Mouse (Mus musculus): ENCODE measurements around the gene Trim63. TPM values are rescaled to one million over a fixed set of nuclear protein-coding genes. Genes with fewer than 3 reads are reported as not detected.
A peak's percentile ranks its signal among the peaks of the same experiment; 100 is the strongest.

Trim63 gene
- polyA plus RNA-seq, 1 experiment from 2014 or later = 0.23 TPM

GRCm38 (mm10) chr4:134371316-134371855 lies 56.5 kb downstream of the Trim63 start:
- H3K9me3 ChIP-seq (ENCODE audit: control insufficient read depth, low read length) = no peaks in the 10 kb centered on the region
- peaks cover 12% of the 10 kb centered on the region; the same call in 1 of the 2 replicates for H3K4me1 ChIP-seq (replicated peaks; ENCODE audit: control insufficient read depth, insufficient read depth, low read length)
- DNase-seq (ENCODE audit: low spot score) (no peak), ATAC-seq (ENCODE audit: low FRiP score) (no peak)
- no peaks in the 10 kb centered on the region for H3K36me3 ChIP-seq (replicated peaks; ENCODE audit: control insufficient read depth, insufficient read depth)
- peak overlapping the region; percentile 97 for H3K4me2 ChIP-seq (replicated peaks)
- WGBS = under 1% methylated on average over 17 of the region's 17 CpGs
- H3K27me3 ChIP-seq (ENCODE audit: control insufficient read depth, insufficient read depth, low read length) = peaks cover 39% of the 10 kb centered on the region
- no peak overlapping the region for H3K27ac ChIP-seq
- peak overlapping the region; percentile 45 for H3K4me3 ChIP-seq (replicated peaks; ENCODE audit: low read length)
- peak overlapping the region; percentile 8; the same call in 1 of the 2 replicates for H3K9ac ChIP-seq

- no peaks in the 10 kb centered on the region for H3K36me3 ChIP-seq (replicated peaks; ENCODE audit: control insufficient read depth, insufficient read depth)
- DNase-seq (ENCODE audit: low spot score) (peak; percentile 77), ATAC-seq (ENCODE audit: low FRiP score) (peak; percentile 72; the same call in 1 of the 2 replicates)
- peak overlapping the region; percentile 54 for H3K9ac ChIP-seq
- H3K4me1 ChIP-seq (replicated peaks; ENCODE audit: control insufficient read depth, insufficient read depth, low read length) = peaks cover 12% of the 10 kb centered on the region; the same call in 1 of the 2 replicates
- WGBS = under 1% methylated on average over 16 of the region's 16 CpGs
- peak overlapping the region; percentile 97 for H3K4me2 ChIP-seq (replicated peaks)
- H3K27ac ChIP-seq = no peak overlapping the region
- H3K27me3 ChIP-seq (ENCODE audit: control insufficient read depth, insufficient read depth, low read length) = peaks cover 39% of the 10 kb centered on the region
- H3K4me3 ChIP-seq (replicated peaks; ENCODE audit: low read length) = peak overlapping the region; percentile 45
- H3K9me3 ChIP-seq (ENCODE audit: control insufficient read depth, low read length) = no peaks in the 10 kb centered on the region
Observed at GRCm38 (mm10) chr4:134372294-134372747, 57.4 kb downstream of the Trim63 start.

GRCm38 (mm10) chr4:134373295-134373694 lies 58.4 kb downstream of the Trim63 start:
- Histone ChIP-seq H3K36me3 (replicated peaks; ENCODE audit: control insufficient read depth, insufficient read depth) (no peaks in the 10 kb centered on the region), H3K9ac (no peak overlapping the region), H3K4me1 (replicated peaks; ENCODE audit: control insufficient read depth, insufficient read depth, low read length) (peaks cover 12% of the 10 kb centered on the region; the same call in 1 of the 2 replicates), H3K9me3 (ENCODE audit: control insufficient read depth, low read length) (no peaks in the 10 kb centered on the region), H3K27ac (no peak overlapping the region), H3K27me3 (ENCODE audit: control insufficient read depth, insufficient read depth, low read length) (peaks cover 39% of the 10 kb centered on the region), H3K4me2 (replicated peaks) (no peak overlapping the region), H3K4me3 (replicated peaks; ENCODE audit: low read length) (no peak overlapping the region)
- no peak for DNase-seq (ENCODE audit: low spot score)
- 79% methylated on average over 8 of the region's 8 CpGs for WGBS
- no peak for ATAC-seq (ENCODE audit: low FRiP score)

GRCm38 (mm10) chr4:134374306-134374705 lies 59.4 kb downstream of the Trim63 start:
- no peak overlapping the region for H3K4me2 ChIP-seq (replicated peaks)
- H3K9ac ChIP-seq = no peak overlapping the region
- no peak overlapping the region for H3K27ac ChIP-seq
- DNase-seq (ENCODE audit: low spot score) (no peak), ATAC-seq (ENCODE audit: low FRiP score) (no peak)
- H3K36me3 ChIP-seq (replicated peaks; ENCODE audit: control insufficient read depth, insufficient read depth) = no peaks in the 10 kb centered on the region
- H3K27me3 ChIP-seq (ENCODE audit: control insufficient read depth, insufficient read depth, low read length) = peaks cover 30% of the 10 kb centered on the region
- peaks cover 12% of the 10 kb centered on the region; the same call in 1 of the 2 replicates for H3K4me1 ChIP-seq (replicated peaks; ENCODE audit: control insufficient read depth, insufficient read depth, low read length)
- no peaks in the 10 kb centered on the region for H3K9me3 ChIP-seq (ENCODE audit: control insufficient read depth, low read length)
- WGBS = 64% methylated on average over 1 of the region's 1 CpGs
- H3K4me3 ChIP-seq (replicated peaks; ENCODE audit: low read length) = no peak overlapping the region

- Histone ChIP-seq H3K36me3 (replicated peaks; ENCODE audit: control insufficient read depth, insufficient read depth) (no peaks in the 10 kb centered on the region), H3K27ac (no peak overlapping the region), H3K9ac (no peak overlapping the region), H3K27me3 (ENCODE audit: control insufficient read depth, insufficient read depth, low read length) (no peaks in the 10 kb centered on the region), H3K4me3 (replicated peaks; ENCODE audit: low read length) (no peak overlapping the region), H3K4me1 (replicated peaks; ENCODE audit: control insufficient read depth, insufficient read depth, low read length) (no peaks in the 10 kb centered on the region), H3K4me2 (replicated peaks) (no peak overlapping the region), H3K9me3 (ENCODE audit: control insufficient read depth, low read length) (no peaks in the 10 kb centered on the region)
- DNase-seq (ENCODE audit: low spot score) (no peak), ATAC-seq (ENCODE audit: low FRiP score) (no peak)
- WGBS = 39% methylated on average over 10 of the region's 10 CpGs
Observed at GRCm38 (mm10) chr4:134378089-134378615, 63.2 kb downstream of the Trim63 start.

Other genes with a start within 250 kb of the Trim63 start
- 1.7 and 2.4 TPM in 2 replicates for gene Cd52, start 220.0 kb upstream of the Trim63 start, polyA plus RNA-seq (2014; fragmentation: Nextera tagmentation; extraction: Ambion mirVana)
- 17.5 and 22.2 TPM in 2 replicates for gene Ubxn11, start 212.6 kb upstream of the Trim63 start, polyA plus RNA-seq (2014; fragmentation: Nextera tagmentation; extraction: Ambion mirVana)
- gene Sh3bgrl3, start 186.3 kb upstream of the Trim63 start, polyA plus RNA-seq (2014; fragmentation: Nextera tagmentation; extraction: Ambion mirVana) = 429 and 442 TPM in 2 replicates
- gene Cep85, start 128.0 kb upstream of the Trim63 start, polyA plus RNA-seq (2014; fragmentation: Nextera tagmentation; extraction: Ambion mirVana) = 19.2 and 20.3 TPM in 2 replicates
- not detected in 2 replicates for gene Gm7534, start 112.1 kb upstream of the Trim63 start, polyA plus RNA-seq (2014; fragmentation: Nextera tagmentation; extraction: Ambion mirVana)
- gene Catsper4, start 87.7 kb upstream of the Trim63 start, polyA plus RNA-seq (2014; fragmentation: Nextera tagmentation; extraction: Ambion mirVana) = 0.13 TPM in 1 of 2 replicates, not detected in the other
- gene Cnksr1, start 76.7 kb upstream of the Trim63 start, polyA plus RNA-seq (2014; fragmentation: Nextera tagmentation; extraction: Ambion mirVana) = 0.13 and 0.31 TPM in 2 replicates
- gene E130218I03Rik, start 71.5 kb upstream of the Trim63 start, polyA plus RNA-seq (2014; fragmentation: Nextera tagmentation; extraction: Ambion mirVana) = 0.32 TPM in 1 of 2 replicates, not detected in the other
- 12.5 and 14.4 TPM in 2 replicates for gene Zfp593, start 69.5 kb upstream of the Trim63 start, polyA plus RNA-seq (2014; fragmentation: Nextera tagmentation; extraction: Ambion mirVana)
- 0.35 and 0.87 TPM in 2 replicates for gene Gm30191, start 68.2 kb upstream of the Trim63 start, polyA plus RNA-seq (2014; fragmentation: Nextera tagmentation; extraction: Ambion mirVana)
- gene Grrp1, start 61.0 kb upstream of the Trim63 start, polyA plus RNA-seq (2014; fragmentation: Nextera tagmentation; extraction: Ambion mirVana) = 16.4 and 16.9 TPM in 2 replicates
- 38.5 and 45.1 TPM in 2 replicates for gene Pdik1l, start 27.2 kb upstream of the Trim63 start, polyA plus RNA-seq (2014; fragmentation: Nextera tagmentation; extraction: Ambion mirVana)
- 0.13 and 0.14 TPM in 2 replicates for gene Slc30a2, start 28.1 kb downstream of the Trim63 start, polyA plus RNA-seq (2014; fragmentation: Nextera tagmentation; extraction: Ambion mirVana)
- gene Extl1, start 68.7 kb downstream of the Trim63 start, polyA plus RNA-seq (2014; fragmentation: Nextera tagmentation; extraction: Ambion mirVana) = 0.30 and 0.58 TPM in 2 replicates
- 6.8 and 6.9 TPM in 2 replicates for gene Pafah2, start 81.2 kb downstream of the Trim63 start, polyA plus RNA-seq (2014; fragmentation: Nextera tagmentation; extraction: Ambion mirVana)
- gene Stmn1, start 153.2 kb downstream of the Trim63 start, polyA plus RNA-seq (2014; fragmentation: Nextera tagmentation; extraction: Ambion mirVana) = 5,273 and 5,278 TPM in 2 replicates
- gene Paqr7, start 181.6 kb downstream of the Trim63 start, polyA plus RNA-seq (2014; fragmentation: Nextera tagmentation; extraction: Ambion mirVana) = 11.5 and 12.4 TPM in 2 replicates
- gene Aunip, start 195.9 kb downstream of the Trim63 start, polyA plus RNA-seq (2014; fragmentation: Nextera tagmentation; extraction: Ambion mirVana) = 0.40 and 0.91 TPM in 2 replicates
- 184 and 202 TPM in 2 replicates for gene Mtfr1l, start 220.3 kb downstream of the Trim63 start, polyA plus RNA-seq (2014; fragmentation: Nextera tagmentation; extraction: Ambion mirVana)
- 10.9 and 12.8 TPM in 2 replicates for gene Selenon, start 237.0 kb downstream of the Trim63 start, polyA plus RNA-seq (2014; fragmentation: Nextera tagmentation; extraction: Ambion mirVana)